Mouse (Mus musculus): ENCODE results near the gene Olfr1404.
"Not testable (repeated sequence)": the region's sequence is repeated elsewhere in the genome, so short reads cannot be mapped to it uniquely, and the experiment has no call there.

Olfr1404 gene

GRCm38 (mm10) chr1:173212092-173212491, at the start of gene Olfr1404:
Gene Olfr1404 (plus strand): TSS chr1:173212392.
- DNase-seq (ENCODE audit: extremely low read depth, insufficient read length, low spot score), result no peak

DNA sequence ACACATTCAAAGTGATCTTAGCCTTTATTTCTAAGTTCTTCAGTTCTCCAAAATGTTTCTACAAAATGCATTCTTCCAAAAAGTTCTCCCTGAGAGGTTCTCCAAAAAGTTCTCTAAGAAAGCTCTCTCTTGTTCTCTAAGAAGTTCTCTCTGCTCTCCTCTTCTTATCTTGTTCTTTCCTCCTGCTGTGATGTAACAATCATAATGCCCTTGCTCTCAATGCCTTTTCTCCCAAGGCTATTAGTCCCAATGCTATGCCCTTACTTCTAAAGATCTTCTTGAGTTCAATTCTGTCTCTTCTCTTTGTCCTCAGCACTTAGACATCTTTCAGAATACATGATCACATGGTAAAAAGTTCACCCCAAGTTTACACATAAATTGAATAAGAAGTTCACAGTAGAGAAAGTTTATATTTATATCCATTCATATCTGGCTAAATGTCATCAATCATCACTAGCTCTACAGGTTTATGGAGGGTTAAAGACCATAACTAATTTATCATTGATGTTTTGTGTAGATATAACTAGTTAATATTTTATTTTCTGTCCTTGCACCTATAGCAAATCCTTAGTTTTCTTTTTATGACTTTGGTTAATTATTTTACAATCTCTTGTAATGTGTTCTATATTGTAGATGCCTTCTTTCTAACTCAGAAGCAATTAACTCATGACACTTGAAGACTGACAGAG, 37.9 kb upstream of the Olfr1404 start:
- no peak for DNase-seq (ENCODE audit: extremely low read depth, insufficient read length, low spot score)

GRCm38 (mm10) chr1:173190540-173190939, 21.7 kb upstream of the Olfr1404 start, which contains the start of gene Olfr1406:
Gene Olfr1406 (minus strand): TSS chr1:173190640.
- DNase-seq (ENCODE audit: extremely low read depth, insufficient read length, low spot score), result no peak

DNA sequence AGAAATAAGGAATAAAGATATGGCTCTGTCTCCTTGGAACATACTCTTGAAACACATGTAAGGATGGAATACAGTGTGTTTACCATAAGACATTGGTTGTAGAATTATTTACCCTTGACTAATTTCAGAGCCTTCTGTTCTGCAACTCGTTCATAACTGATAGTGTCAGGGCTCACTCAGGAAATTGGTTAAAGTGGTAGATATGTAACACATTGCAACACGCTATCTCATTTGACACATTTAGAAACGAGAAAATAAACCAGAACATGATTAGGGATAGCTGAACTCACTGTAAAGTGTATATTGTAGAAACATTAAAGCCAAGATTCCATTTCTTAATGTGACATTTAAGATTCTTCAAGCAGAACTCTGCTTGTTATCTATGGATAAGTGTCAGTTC, 20.1 kb upstream of the Olfr1404 start:
- DNase-seq (ENCODE audit: extremely low read depth, insufficient read length, low spot score), result no peak

DNA sequence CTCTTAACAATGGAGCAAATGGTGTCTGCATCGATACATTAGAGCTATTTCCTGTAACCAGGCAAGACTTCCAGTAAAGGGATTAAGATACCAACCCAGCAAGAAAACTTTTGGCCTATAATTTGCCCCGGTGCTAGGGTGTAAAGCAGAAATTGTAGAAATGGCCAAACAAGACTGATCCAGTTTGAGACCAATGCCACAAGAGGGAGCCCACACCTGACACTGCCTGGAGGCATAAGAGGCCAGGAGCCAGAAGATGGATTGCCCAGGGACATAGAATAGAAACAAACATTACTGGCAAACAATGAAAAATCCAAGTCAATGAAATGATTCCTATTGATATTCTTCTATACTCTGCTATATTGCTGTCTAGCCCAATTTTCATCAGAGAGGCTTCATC, 15.8 kb upstream of the Olfr1404 start:
- no peak for DNase-seq (ENCODE audit: extremely low read depth, insufficient read length, low spot score)

GRCm38 (mm10) chr1:173197508-173197907, 14.7 kb upstream of the Olfr1404 start, which contains the start of gene Olfr218:
Gene Olfr218 (plus strand): TSS chr1:173197808.
- DNase-seq (ENCODE audit: extremely low read depth, insufficient read length, low spot score), result no peak

- no peak for DNase-seq (ENCODE audit: extremely low read depth, insufficient read length, low spot score)
These were observed 4.3 kb downstream of the Olfr1404 start for GRCm38 (mm10) chr1:173216481-173216880.

GRCm38 (mm10) chr1:173227081-173227480, 14.9 kb downstream of the Olfr1404 start, which contains the start of gene Fcer1a:
Gene Fcer1a (minus strand): TSS chr1:173227214.
- no peak for DNase-seq (ENCODE audit: extremely low read depth, insufficient read length, low spot score)

GRCm38 (mm10) chr1:173237004-173237403, 24.8 kb downstream of the Olfr1404 start:
- DNase-seq (ENCODE audit: extremely low read depth, insufficient read length, low spot score), result not testable (repeated sequence)

DNA sequence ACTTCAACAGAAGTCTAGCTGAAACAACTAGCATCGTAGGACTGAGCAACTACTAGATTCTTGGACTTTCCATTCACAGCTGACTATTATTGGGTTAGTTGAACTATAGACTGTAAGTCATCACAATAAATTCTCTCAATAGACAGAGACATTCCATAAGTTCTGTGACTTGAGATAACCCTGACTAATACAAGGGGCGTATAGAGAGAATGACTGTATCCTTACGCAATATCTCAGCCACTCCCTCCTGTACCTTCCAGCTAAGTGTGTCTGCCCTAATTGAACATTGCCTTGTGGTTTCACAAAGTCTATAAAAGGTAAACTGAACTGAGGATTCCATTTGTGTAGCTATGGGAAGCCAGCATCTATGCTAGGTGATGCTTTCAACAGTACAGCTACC, 37.7 kb downstream of the Olfr1404 start:
- no peak for DNase-seq (ENCODE audit: extremely low read depth, insufficient read length, low spot score)

DNA sequence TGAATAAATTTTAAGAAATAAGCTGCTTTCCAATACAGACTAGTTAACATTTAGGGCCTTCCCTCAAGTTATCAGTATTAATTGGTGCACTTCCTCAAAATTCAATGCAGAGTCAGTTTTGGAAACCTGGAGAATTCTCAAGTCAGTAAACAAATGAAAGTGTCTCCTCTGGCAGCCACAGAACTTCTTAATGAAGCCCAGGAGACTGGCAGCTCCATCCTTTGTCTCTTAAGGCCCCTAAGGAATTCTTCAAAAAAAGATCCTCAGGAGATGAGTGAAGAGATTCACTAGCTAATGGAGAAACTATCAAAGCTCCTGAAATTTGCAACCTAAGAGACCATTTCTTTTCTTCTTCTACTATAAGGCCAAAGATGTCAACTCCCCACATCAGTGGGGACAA, 53.5 kb downstream of the Olfr1404 start, which contains the start of gene Olfr418:
Gene Olfr418 (plus strand): TSS at position 301 of the 400 bp plus-strand sequence.
- no peak for DNase-seq (ENCODE audit: extremely low read depth, insufficient read length, low spot score)

All from 3134 (cell line).